Mouse (Mus musculus) kidney, adult 2 months (tissue): ENCODE data around the gene Ecm2.

Source experiments
- CTCF ChIP-seq: fragments of 200-500 bp; conservative IDR thresholded peaks from 2 replicates; pipeline ENCODE4 v1.5.1; 2011; ENCODE audit warnings: low read depth, mild to moderate bottlenecking, control low read depth, low read length, moderate library complexity, mixed read lengths; ENCODE audit not compliant: insufficient read depth, insufficient read length
- POLR2A ChIP-seq: fragments of 200-500 bp; IDR thresholded peaks from one replicate; pipeline ENCODE4 v1.6.1; 2011; ENCODE audit warnings: low read depth, low read length, control low read depth

DNA sequence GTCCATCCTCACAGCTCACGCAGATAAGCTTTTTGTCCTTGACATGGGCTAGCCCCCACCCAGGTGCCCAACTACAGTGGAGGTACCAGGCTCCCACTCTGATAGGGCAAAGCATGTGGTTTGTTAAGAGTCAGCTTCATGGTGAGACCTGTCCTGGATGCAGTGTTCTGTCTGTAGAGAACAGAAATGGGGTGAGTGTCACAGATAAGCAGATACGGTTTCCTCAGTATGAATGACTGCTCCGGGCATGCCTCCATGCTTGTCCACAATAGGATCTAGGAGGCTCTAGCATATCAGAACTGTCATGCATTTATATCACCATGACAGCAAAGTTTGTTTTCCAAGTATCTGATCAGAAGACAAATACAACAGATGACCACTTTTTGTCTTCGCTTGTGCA lies 38.7 kb upstream of the Ecm2 start:
- TF ChIP-seq CTCF (no peak), POLR2A (no peak)
